Mouse (Mus musculus): ENCODE results near the gene Alkbh8. TPM values are rescaled to one million over a fixed set of nuclear protein-coding genes. Genes with fewer than 3 reads are reported as not detected.
"Not testable (repeated sequence)": the region's sequence is repeated elsewhere in the genome, so short reads cannot be mapped to it uniquely, and the experiment has no call there.

Alkbh8 gene
- polyA plus RNA-seq (2014; fragmentation: Nextera tagmentation; extraction: Ambion mirVana), result 18.4 and 19.4 TPM in 2 replicates

GRCm38 (mm10) chr9:3334962-3335767 is at the start of gene Alkbh8:
TSS of gene Alkbh8 (plus strand) at chr9:3335140.
- ATAC-seq (replicated peaks; ENCODE audit: insufficient number of reproducible peaks, low FRiP score, low TSS enrichment), result peak; percentile 95
- H3K4me3 ChIP-seq (ENCODE audit: low read depth, low read length), result peak within 1 kb of the TSS; percentile 80
- H3K4me2 ChIP-seq, result peak within 1 kb of the TSS; percentile 69
- peak within 1 kb of the TSS; percentile 74 for H3K27ac ChIP-seq (ENCODE audit: low read depth, low read length)
- H3K36me3 ChIP-seq (ENCODE audit: control insufficient read depth, insufficient read depth, low read length), result peaks cover 4% of the 10 kb centered on the region; the same call in 1 of the 2 replicates
- H3K9me3 ChIP-seq (replicated peaks; ENCODE audit: control insufficient read depth, low read length), result no peaks in the 10 kb centered on the region
- peak within 1 kb of the TSS; percentile 87 for H3K9ac ChIP-seq (ENCODE audit: low read depth, low read length)
- no peaks in the 10 kb centered on the region for H3K4me1 ChIP-seq (ENCODE audit: control insufficient read depth, insufficient read depth, low read length)
- no peaks in the 10 kb centered on the region for H3K27me3 ChIP-seq (ENCODE audit: control insufficient read depth, insufficient read depth, low read length)
- 7% methylated on average over 20 of the region's 20 CpGs for WGBS (ENCODE audit: insufficient replicate concordance)

- Histone ChIP-seq H3K4me3 (ENCODE audit: low read depth, low read length) (no peak overlapping the region), H3K4me1 (ENCODE audit: control insufficient read depth, insufficient read depth, low read length) (no peaks in the 10 kb centered on the region), H3K4me2 (no peak overlapping the region), H3K9ac (ENCODE audit: low read depth, low read length) (no peak overlapping the region), H3K27me3 (ENCODE audit: control insufficient read depth, insufficient read depth, low read length) (no peaks in the 10 kb centered on the region), H3K27ac (ENCODE audit: low read depth, low read length) (no peak overlapping the region), H3K9me3 (replicated peaks; ENCODE audit: control insufficient read depth, low read length) (peaks cover 8% of the 10 kb centered on the region), H3K36me3 (ENCODE audit: control insufficient read depth, insufficient read depth, low read length) (no peaks in the 10 kb centered on the region)
- ATAC-seq (replicated peaks; ENCODE audit: insufficient number of reproducible peaks, low FRiP score, low TSS enrichment), result no peak
Observed at GRCm38 (mm10) chr9:3309292-3309836, 25.6 kb upstream of the Alkbh8 start.

GRCm38 (mm10) chr9:3310016-3310415 is 24.9 kb upstream of the Alkbh8 start:
- no peak overlapping the region for H3K4me2 ChIP-seq
- 74% methylated on average over 2 of the region's 2 CpGs for WGBS (ENCODE audit: insufficient replicate concordance)
- no peaks in the 10 kb centered on the region for H3K36me3 ChIP-seq (ENCODE audit: control insufficient read depth, insufficient read depth, low read length)
- H3K27ac ChIP-seq (ENCODE audit: low read depth, low read length), result no peak overlapping the region
- no peaks in the 10 kb centered on the region for H3K27me3 ChIP-seq (ENCODE audit: control insufficient read depth, insufficient read depth, low read length)
- ATAC-seq (replicated peaks; ENCODE audit: insufficient number of reproducible peaks, low FRiP score, low TSS enrichment), result 0 out of 2 replicates have a peak, but pooled peaks have one; percentile 16
- H3K9ac ChIP-seq (ENCODE audit: low read depth, low read length), result no peak overlapping the region
- H3K4me3 ChIP-seq (ENCODE audit: low read depth, low read length), result no peak overlapping the region
- no peaks in the 10 kb centered on the region for H3K4me1 ChIP-seq (ENCODE audit: control insufficient read depth, insufficient read depth, low read length)
- H3K9me3 ChIP-seq (replicated peaks; ENCODE audit: control insufficient read depth, low read length), result peaks cover 8% of the 10 kb centered on the region

GRCm38 (mm10) chr9:3327342-3328053 is 7.4 kb upstream of the Alkbh8 start:
- H3K36me3 ChIP-seq (ENCODE audit: control insufficient read depth, insufficient read depth, low read length); H3K27ac ChIP-seq (ENCODE audit: low read depth, low read length); H3K9me3 ChIP-seq (replicated peaks; ENCODE audit: control insufficient read depth, low read length); H3K4me3 ChIP-seq (ENCODE audit: low read depth, low read length); H3K4me2 ChIP-seq; H3K27me3 ChIP-seq (ENCODE audit: control insufficient read depth, insufficient read depth, low read length); H3K4me1 ChIP-seq (ENCODE audit: control insufficient read depth, insufficient read depth, low read length); H3K9ac ChIP-seq (ENCODE audit: low read depth, low read length): not testable (repeated sequence)
- WGBS (ENCODE audit: insufficient replicate concordance), result 47% methylated on average over 9 of the region's 9 CpGs
- peak; percentile 76 for ATAC-seq (replicated peaks; ENCODE audit: insufficient number of reproducible peaks, low FRiP score, low TSS enrichment)

- no peaks in the 10 kb centered on the region for H3K9me3 ChIP-seq (replicated peaks; ENCODE audit: control insufficient read depth, low read length)
- no peak overlapping the region for H3K27ac ChIP-seq (ENCODE audit: low read depth, low read length)
- H3K36me3 ChIP-seq (ENCODE audit: control insufficient read depth, insufficient read depth, low read length), result no peaks in the 10 kb centered on the region
- no peaks in the 10 kb centered on the region for H3K27me3 ChIP-seq (ENCODE audit: control insufficient read depth, insufficient read depth, low read length)
- H3K4me1 ChIP-seq (ENCODE audit: control insufficient read depth, insufficient read depth, low read length), result 0 out of 2 replicates have a peak, but pooled peaks cover 2% of the 10 kb centered on the region
- WGBS (ENCODE audit: insufficient replicate concordance), result 30% methylated on average over 3 of the region's 3 CpGs
- no peak overlapping the region for H3K4me2 ChIP-seq
- peak; percentile 84 for ATAC-seq (replicated peaks; ENCODE audit: insufficient number of reproducible peaks, low FRiP score, low TSS enrichment)
- no peak overlapping the region for H3K4me3 ChIP-seq (ENCODE audit: low read depth, low read length)
- no peak overlapping the region for H3K9ac ChIP-seq (ENCODE audit: low read depth, low read length)
Observed at GRCm38 (mm10) chr9:3328054-3328595, 6.8 kb upstream of the Alkbh8 start.

GRCm38 (mm10) chr9:3330319-3330718 is 4.6 kb upstream of the Alkbh8 start:
- H3K9me3 ChIP-seq (replicated peaks; ENCODE audit: control insufficient read depth, low read length), result no peaks in the 10 kb centered on the region
- no peaks in the 10 kb centered on the region for H3K27me3 ChIP-seq (ENCODE audit: control insufficient read depth, insufficient read depth, low read length)
- no peak overlapping the region for H3K27ac ChIP-seq (ENCODE audit: low read depth, low read length)
- H3K4me1 ChIP-seq (ENCODE audit: control insufficient read depth, insufficient read depth, low read length), result 0 out of 2 replicates have a peak, but pooled peaks cover 2% of the 10 kb centered on the region
- ATAC-seq (replicated peaks; ENCODE audit: insufficient number of reproducible peaks, low FRiP score, low TSS enrichment), result no peak
- H3K9ac ChIP-seq (ENCODE audit: low read depth, low read length), result no peak overlapping the region
- no peak overlapping the region for H3K4me3 ChIP-seq (ENCODE audit: low read depth, low read length)
- H3K4me2 ChIP-seq, result no peak overlapping the region
- no peaks in the 10 kb centered on the region for H3K36me3 ChIP-seq (ENCODE audit: control insufficient read depth, insufficient read depth, low read length)

- no peak overlapping the region for H3K9ac ChIP-seq (ENCODE audit: low read depth, low read length)
- H3K27me3 ChIP-seq (ENCODE audit: control insufficient read depth, insufficient read depth, low read length), result no peaks in the 10 kb centered on the region
- no peak; the same call in 1 of the 2 replicates for ATAC-seq (replicated peaks; ENCODE audit: insufficient number of reproducible peaks, low FRiP score, low TSS enrichment)
- no peak overlapping the region for H3K4me2 ChIP-seq
- 0 out of 2 replicates have a peak, but pooled peaks cover 2% of the 10 kb centered on the region for H3K4me1 ChIP-seq (ENCODE audit: control insufficient read depth, insufficient read depth, low read length)
- no peak overlapping the region for H3K27ac ChIP-seq (ENCODE audit: low read depth, low read length)
- WGBS (ENCODE audit: insufficient replicate concordance), result 61% methylated on average over 3 of the region's 3 CpGs
- no peaks in the 10 kb centered on the region for H3K9me3 ChIP-seq (replicated peaks; ENCODE audit: control insufficient read depth, low read length)
- H3K36me3 ChIP-seq (ENCODE audit: control insufficient read depth, insufficient read depth, low read length), result no peaks in the 10 kb centered on the region
- no peak overlapping the region for H3K4me3 ChIP-seq (ENCODE audit: low read depth, low read length)
Observed at GRCm38 (mm10) chr9:3330737-3331384, 4.1 kb upstream of the Alkbh8 start.

- H3K27me3 ChIP-seq (ENCODE audit: control insufficient read depth, insufficient read depth, low read length), result no peaks in the 10 kb centered on the region
- no peaks in the 10 kb centered on the region for H3K9me3 ChIP-seq (replicated peaks; ENCODE audit: control insufficient read depth, low read length)
- no peaks in the 10 kb centered on the region for H3K4me1 ChIP-seq (ENCODE audit: control insufficient read depth, insufficient read depth, low read length)
- no peak overlapping the region for H3K4me3 ChIP-seq (ENCODE audit: low read depth, low read length)
- 87% methylated on average over 3 of the region's 3 CpGs for WGBS (ENCODE audit: insufficient replicate concordance)
- H3K36me3 ChIP-seq (ENCODE audit: control insufficient read depth, insufficient read depth, low read length), result peaks cover 8% of the 10 kb centered on the region; the same call in 1 of the 2 replicates
- no peak overlapping the region for H3K27ac ChIP-seq (ENCODE audit: low read depth, low read length)
- ATAC-seq (replicated peaks; ENCODE audit: insufficient number of reproducible peaks, low FRiP score, low TSS enrichment), result no peak
- H3K4me2 ChIP-seq, result no peak overlapping the region
- H3K9ac ChIP-seq (ENCODE audit: low read depth, low read length), result no peak overlapping the region
Observed at GRCm38 (mm10) chr9:3336661-3337060, 1.7 kb downstream of the Alkbh8 start.
